Mouse (Mus musculus): ENCODE data around the gene Rnf40. TPM values are rescaled to one million over a fixed set of nuclear protein-coding genes. Genes with fewer than 3 reads are reported as not detected.

Rnf40 gene
- polyA plus RNA-seq, 1 experiment from 2014 or later, result 12.4 TPM

- Histone ChIP-seq H3K9ac (replicated peaks) (no peak overlapping the region), H3K27ac (ENCODE audit: low read depth) (no peak overlapping the region), H3K4me3 (ENCODE audit: low read depth, low read length) (no peak overlapping the region), H3K36me3 (replicated peaks; ENCODE audit: insufficient read depth, low read length) (peaks cover 27% of the 10 kb centered on the region), H3K4me1 (ENCODE audit: insufficient read depth) (peaks cover 10% of the 10 kb centered on the region), H3K27me3 (ENCODE audit: insufficient read depth, low read length) (no peaks in the 10 kb centered on the region), H3K9me3 (ENCODE audit: low read length) (no peaks in the 10 kb centered on the region), H3K4me2 (ENCODE audit: low read depth, low read length) (peak overlapping the region; percentile 78; the same call in 1 of the 2 replicates)
- no peak for ATAC-seq
- WGBS (ENCODE audit: insufficient replicate concordance), result 83% methylated on average over 8 of the region's 8 CpGs
- DNase-seq, result no peak
- TF ChIP-seq EP300 (IDR thresholded peaks at IDR 0.05; ENCODE audit: low read depth), result no peak
- no peak for TF ChIP-seq CTCF (IDR thresholded peaks at IDR 0.05; ENCODE audit: low read depth)
Observed at GRCm38 (mm10) chr7:127613501-127613900, 24.9 kb downstream of the Rnf40 start.

- Histone ChIP-seq H3K4me2 (ENCODE audit: low read depth, low read length) (peak overlapping the region; percentile 78), H3K27ac (ENCODE audit: low read depth) (peak overlapping the region; percentile 96), H3K9ac (replicated peaks) (peak overlapping the region; percentile 96), H3K9me3 (ENCODE audit: low read length) (no peaks in the 10 kb centered on the region), H3K36me3 (replicated peaks; ENCODE audit: insufficient read depth, low read length) (peaks cover 21% of the 10 kb centered on the region), H3K4me1 (ENCODE audit: insufficient read depth) (peaks cover 10% of the 10 kb centered on the region), H3K27me3 (ENCODE audit: insufficient read depth, low read length) (no peaks in the 10 kb centered on the region), H3K4me3 (ENCODE audit: low read depth, low read length) (peak overlapping the region; percentile 97)
- TF ChIP-seq CTCF (IDR thresholded peaks at IDR 0.05; ENCODE audit: low read depth), result no peak
- no peak for TF ChIP-seq EP300 (IDR thresholded peaks at IDR 0.05; ENCODE audit: low read depth)
- WGBS (ENCODE audit: insufficient replicate concordance), result 35% methylated on average over 8 of the region's 8 CpGs
- ATAC-seq (peak; percentile 45), DNase-seq (no peak)
Observed at GRCm38 (mm10) chr7:127614091-127614490, 25.5 kb downstream of the Rnf40 start.

GRCm38 (mm10) chr7:127614511-127614890 lies 25.9 kb downstream of the Rnf40 start:
- ATAC-seq (peak; percentile 75), DNase-seq (peak; percentile 70)
- Histone ChIP-seq H3K4me1 (ENCODE audit: insufficient read depth) (peaks cover 10% of the 10 kb centered on the region), H3K27ac (ENCODE audit: low read depth) (peak overlapping the region; percentile 96), H3K4me3 (ENCODE audit: low read depth, low read length) (peak overlapping the region; percentile 97), H3K9me3 (ENCODE audit: low read length) (no peaks in the 10 kb centered on the region), H3K9ac (replicated peaks) (peak overlapping the region; percentile 96), H3K27me3 (ENCODE audit: insufficient read depth, low read length) (no peaks in the 10 kb centered on the region), H3K4me2 (ENCODE audit: low read depth, low read length) (peak overlapping the region; percentile 78), H3K36me3 (replicated peaks; ENCODE audit: insufficient read depth, low read length) (peaks cover 19% of the 10 kb centered on the region)
- TF ChIP-seq CTCF (IDR thresholded peaks at IDR 0.05; ENCODE audit: low read depth) (no peak), EP300 (IDR thresholded peaks at IDR 0.05; ENCODE audit: low read depth) (no peak)
- 0% methylated on average over 24 of the region's 44 CpGs for WGBS (ENCODE audit: insufficient replicate concordance)

GRCm38 (mm10) chr7:127614891-127615843 lies 26.6 kb downstream of the Rnf40 start, which contains the start of gene Zfp629:
Gene Zfp629 (minus strand): TSS chr7:127615797.
- H3K9ac ChIP-seq (replicated peaks), result peak within 1 kb of the TSS; percentile 96
- TF ChIP-seq EP300 (IDR thresholded peaks at IDR 0.05; ENCODE audit: low read depth) (no peak), CTCF (IDR thresholded peaks at IDR 0.05; ENCODE audit: low read depth) (no peak)
- H3K36me3 ChIP-seq (replicated peaks; ENCODE audit: insufficient read depth, low read length), result peaks cover 19% of the 10 kb centered on the region
- peak within 1 kb of the TSS; percentile 96 for H3K27ac ChIP-seq (ENCODE audit: low read depth)
- peak within 1 kb of the TSS; percentile 78 for H3K4me2 ChIP-seq (ENCODE audit: low read depth, low read length)
- DNase-seq, result peak; percentile 72
- peak within 1 kb of the TSS; percentile 97 for H3K4me3 ChIP-seq (ENCODE audit: low read depth, low read length)
- no peaks in the 10 kb centered on the region for H3K9me3 ChIP-seq (ENCODE audit: low read length)
- peak; percentile 86 for ATAC-seq
- no peaks in the 10 kb centered on the region for H3K27me3 ChIP-seq (ENCODE audit: insufficient read depth, low read length)
- 1% methylated on average over 42 of the region's 50 CpGs for WGBS (ENCODE audit: insufficient replicate concordance)
- peaks cover 10% of the 10 kb centered on the region for H3K4me1 ChIP-seq (ENCODE audit: insufficient read depth)

GRCm38 (mm10) chr7:127616336-127616735 lies 27.8 kb downstream of the Rnf40 start:
- peaks cover 10% of the 10 kb centered on the region for H3K4me1 ChIP-seq (ENCODE audit: insufficient read depth)
- no peaks in the 10 kb centered on the region for H3K27me3 ChIP-seq (ENCODE audit: insufficient read depth, low read length)
- no peak overlapping the region for H3K4me3 ChIP-seq (ENCODE audit: low read depth, low read length)
- H3K4me2 ChIP-seq (ENCODE audit: low read depth, low read length), result no peak overlapping the region
- H3K27ac ChIP-seq (ENCODE audit: low read depth), result no peak overlapping the region
- TF ChIP-seq CTCF (IDR thresholded peaks at IDR 0.05; ENCODE audit: low read depth), result no peak
- TF ChIP-seq EP300 (IDR thresholded peaks at IDR 0.05; ENCODE audit: low read depth), result no peak
- H3K9ac ChIP-seq (replicated peaks), result no peak overlapping the region
- WGBS (ENCODE audit: insufficient replicate concordance), result 54% methylated on average over 1 of the region's 1 CpGs
- H3K36me3 ChIP-seq (replicated peaks; ENCODE audit: insufficient read depth, low read length), result peaks cover 12% of the 10 kb centered on the region
- no peaks in the 10 kb centered on the region for H3K9me3 ChIP-seq (ENCODE audit: low read length)
- DNase-seq (no peak), ATAC-seq (no peak)

- 73% methylated on average over 1 of the region's 1 CpGs for WGBS (ENCODE audit: insufficient replicate concordance)
- H3K9me3 ChIP-seq (ENCODE audit: low read length), result no peaks in the 10 kb centered on the region
- peaks cover 10% of the 10 kb centered on the region for H3K4me1 ChIP-seq (ENCODE audit: insufficient read depth)
- H3K27ac ChIP-seq (ENCODE audit: low read depth), result no peak overlapping the region
- DNase-seq, result no peak
- H3K4me2 ChIP-seq (ENCODE audit: low read depth, low read length), result no peak overlapping the region
- no peak overlapping the region for H3K9ac ChIP-seq (replicated peaks)
- H3K4me3 ChIP-seq (ENCODE audit: low read depth, low read length), result no peak overlapping the region
- H3K27me3 ChIP-seq (ENCODE audit: insufficient read depth, low read length), result no peaks in the 10 kb centered on the region
- H3K36me3 ChIP-seq (replicated peaks; ENCODE audit: insufficient read depth, low read length), result peaks cover 6% of the 10 kb centered on the region
- ATAC-seq, result no peak
- TF ChIP-seq EP300 (IDR thresholded peaks at IDR 0.05; ENCODE audit: low read depth) (no peak), CTCF (IDR thresholded peaks at IDR 0.05; ENCODE audit: low read depth) (no peak)
Observed at GRCm38 (mm10) chr7:127616881-127617280, 28.3 kb downstream of the Rnf40 start.

Measured in liver, postnatal 0 days (tissue).